ENCODE assay signal across 8 mouse cellular contexts in the genomic region with DNA sequence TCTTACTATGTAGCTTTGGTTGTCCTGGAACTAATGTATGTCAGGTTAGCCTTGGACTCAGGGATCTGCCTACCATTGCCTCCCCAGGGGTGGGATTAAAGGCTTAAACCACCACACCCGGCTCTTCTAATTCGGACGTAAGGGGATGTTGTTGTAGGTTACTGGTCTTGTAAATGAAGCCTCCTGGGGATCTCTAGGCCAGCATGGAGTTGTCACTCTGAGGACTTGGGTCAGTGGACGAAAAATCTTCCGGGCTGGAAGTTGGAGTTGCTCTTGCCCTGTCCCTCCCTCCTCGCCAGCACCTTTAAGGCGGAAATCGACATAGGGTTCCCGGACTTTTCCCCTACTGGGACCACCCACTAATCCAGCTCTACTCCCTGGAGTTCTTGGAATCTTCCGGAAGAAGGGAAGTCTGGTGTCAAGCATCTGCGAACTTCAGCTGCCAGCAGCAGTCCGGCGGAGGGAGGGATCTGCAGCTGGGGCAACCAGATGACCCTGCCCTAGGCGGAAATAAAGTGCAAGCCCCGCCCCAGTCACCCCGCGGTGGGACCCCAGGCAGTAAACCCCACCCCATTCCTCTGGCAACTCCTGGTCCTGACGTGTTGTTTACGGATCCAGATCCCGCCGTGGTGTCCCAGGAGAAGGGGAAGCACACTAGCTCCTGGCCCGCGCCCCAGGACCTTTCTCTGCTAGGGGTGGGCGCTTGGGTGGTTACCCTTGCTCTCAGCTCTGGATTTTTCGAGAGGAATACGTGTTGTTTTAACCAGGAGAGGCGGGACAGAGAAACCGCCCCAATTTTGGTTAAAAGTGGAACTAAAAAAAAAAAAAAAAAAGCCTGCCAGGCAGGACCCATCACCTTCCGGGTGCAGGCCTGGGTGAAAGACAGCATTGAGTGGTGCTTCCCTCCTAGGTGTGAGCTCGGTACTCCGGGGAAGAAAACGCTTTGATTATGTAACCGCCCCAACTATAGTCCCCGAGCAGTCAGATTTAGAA. TPM values are rescaled to one million over a fixed set of nuclear protein-coding genes. Genes with fewer than 3 reads are reported as not detected.
DNase-seq lines count a peak whose midpoint lies in the region; ATAC-seq and TF ChIP-seq lines count a peak whose summit lies in the region.

No protein-coding gene starts in this region.

- no peaks in the 10 kb centered on the region for H3K27me3 ChIP-seq in heart, embryonic 15.5 days
- no peaks in the 10 kb centered on the region for H3K27me3 ChIP-seq in liver, embryonic 16.5 days (ENCODE audit: control insufficient read depth, insufficient read depth, low read depth, low read length)
- H3K27me3 ChIP-seq in neural tube, embryonic 11.5 days (ENCODE audit: control insufficient read depth, insufficient read depth, low read length) = no peaks in the 10 kb centered on the region
- H3K27me3 ChIP-seq in stomach, postnatal 0 days (ENCODE audit: control insufficient read depth, insufficient read depth, low read length) = no peaks in the 10 kb centered on the region

- WGBS in bone marrow, adult 2 months = 2% methylated on average over 34 of the region's 34 CpGs
- WGBS in heart, embryonic 15.5 days = 2% methylated on average over 34 of the region's 34 CpGs
- WGBS in liver, embryonic 16.5 days (ENCODE audit: insufficient replicate concordance) = 2% methylated on average over 34 of the region's 34 CpGs
- 4% methylated on average over 34 of the region's 34 CpGs for WGBS in neural tube, embryonic 11.5 days
- WGBS in stomach, postnatal 0 days = 1% methylated on average over 34 of the region's 34 CpGs

- peak overlapping the region; percentile 78 for H3K4me3 ChIP-seq in bone marrow, adult 2 months (replicated peaks; ENCODE audit: control insufficient read depth, low read depth, low read length)
- H3K4me3 ChIP-seq in heart, embryonic 15.5 days = peak overlapping the region; percentile 58
- peak overlapping the region; percentile 66 for H3K4me3 ChIP-seq in liver, embryonic 16.5 days (ENCODE audit: low read depth, low read length)
- peak overlapping the region; percentile 35 for H3K4me3 ChIP-seq in neural tube, embryonic 11.5 days (ENCODE audit: low read depth, low read length)
- peak overlapping the region; percentile 31 for H3K4me3 ChIP-seq in stomach, postnatal 0 days (ENCODE audit: low read depth, low read length)

- peak overlapping the region; percentile 69 for H3K9ac ChIP-seq in heart, embryonic 15.5 days
- H3K9ac ChIP-seq in liver, embryonic 16.5 days (ENCODE audit: low read depth, low read length) = peak overlapping the region; percentile 74
- peak overlapping the region; percentile 69 for H3K9ac ChIP-seq in neural tube, embryonic 11.5 days (ENCODE audit: low read length)
- peak overlapping the region; percentile 66 for H3K9ac ChIP-seq in stomach, postnatal 0 days (ENCODE audit: low read length)

- H3K4me1 ChIP-seq in bone marrow, adult 2 months (ENCODE audit: control insufficient read depth, insufficient read depth, low read length) = peaks cover 2% of the 10 kb centered on the region; the same call in 1 of the 2 replicates
- peaks cover 18% of the 10 kb centered on the region for H3K4me1 ChIP-seq in heart, embryonic 15.5 days (replicated peaks)
- H3K4me1 ChIP-seq in liver, embryonic 16.5 days (ENCODE audit: control insufficient read depth, low read depth, low read length) = peaks cover 52% of the 10 kb centered on the region
- H3K4me1 ChIP-seq in neural tube, embryonic 11.5 days (ENCODE audit: control insufficient read depth, insufficient read depth, low read length) = peaks cover 5% of the 10 kb centered on the region
- H3K4me1 ChIP-seq in stomach, postnatal 0 days (replicated peaks; ENCODE audit: control insufficient read depth, insufficient read depth) = no peaks in the 10 kb centered on the region

- ATAC-seq in heart, embryonic 15.5 days (replicated peaks; ENCODE audit: insufficient number of reproducible peaks, insufficient read depth, low FRiP score, low read depth) = peak; percentile 92
- peak; percentile 77 for ATAC-seq in liver, embryonic 16.5 days (ENCODE audit: low read depth)
- peak; percentile 55; the same call in 1 of the 2 replicates for ATAC-seq in neural tube, embryonic 11.5 days (ENCODE audit: insufficient read depth, low FRiP score, low TSS enrichment)
- ATAC-seq in stomach, postnatal 0 days (ENCODE audit: low FRiP score, low TSS enrichment) = peak; percentile 86

- DNase-seq in B cell, adult 2 months = peak; percentile 68 to 70
- DNase-seq in fibroblast of lung, adult 2 months (ENCODE audit: low read depth) = peak; percentile 73
- DNase-seq in kidney, postnatal 14 days = peak; percentile 96
- DNase-seq in neural tube, embryonic 11.5 days (ENCODE audit: low spot score) = peak; percentile 81
- peak; percentile 92 for DNase-seq in stomach, postnatal 0 days (ENCODE audit: low spot score)

- H3K9me3 ChIP-seq in heart, embryonic 15.5 days (replicated peaks) = no peaks in the 10 kb centered on the region
- H3K9me3 ChIP-seq in liver, embryonic 16.5 days (replicated peaks; ENCODE audit: control insufficient read depth, low read length) = no peaks in the 10 kb centered on the region
- no peaks in the 10 kb centered on the region for H3K9me3 ChIP-seq in neural tube, embryonic 11.5 days (ENCODE audit: control insufficient read depth, low read length)
- no peaks in the 10 kb centered on the region for H3K9me3 ChIP-seq in stomach, postnatal 0 days (ENCODE audit: control insufficient read depth, low read length)

- peak overlapping the region; percentile 72 for H3K4me2 ChIP-seq in heart, embryonic 15.5 days
- peak overlapping the region; percentile 73 for H3K4me2 ChIP-seq in liver, embryonic 16.5 days (ENCODE audit: low read depth, low read length)
- H3K4me2 ChIP-seq in neural tube, embryonic 11.5 days (ENCODE audit: low read depth) = peak overlapping the region; percentile 74
- peak overlapping the region; percentile 63 for H3K4me2 ChIP-seq in stomach, postnatal 0 days (replicated peaks; ENCODE audit: low read depth)

- TF ChIP-seq CTCF in bone marrow, adult 2 months (IDR thresholded peaks at IDR 0.05; ENCODE audit: control insufficient read depth, insufficient read depth, low read length) = no peak
- no peak for TF ChIP-seq CTCF in stomach, postnatal 0 days (IDR thresholded peaks at IDR 0.05; ENCODE audit: low read depth)

- H3K36me3 ChIP-seq in heart, embryonic 15.5 days = no peaks in the 10 kb centered on the region
- H3K36me3 ChIP-seq in liver, embryonic 16.5 days (ENCODE audit: control insufficient read depth, insufficient read depth) = no peaks in the 10 kb centered on the region
- H3K36me3 ChIP-seq in neural tube, embryonic 11.5 days (ENCODE audit: control insufficient read depth, insufficient read depth, low read length) = no peaks in the 10 kb centered on the region
- H3K36me3 ChIP-seq in stomach, postnatal 0 days (ENCODE audit: control insufficient read depth, insufficient read depth, low read length) = no peaks in the 10 kb centered on the region

- TF ChIP-seq EP300 in stomach, postnatal 0 days (optimal IDR thresholded peaks at IDR 0.05) = peak; percentile 22

- peak overlapping the region; percentile 97 for H3K27ac ChIP-seq in bone marrow, adult 2 months (ENCODE audit: control insufficient read depth, insufficient read depth, low read depth, low read length, poor library complexity)
- H3K27ac ChIP-seq in heart, embryonic 15.5 days = peak overlapping the region; percentile 94
- H3K27ac ChIP-seq in liver, embryonic 16.5 days (ENCODE audit: low read length) = peak overlapping the region; percentile 89
- H3K27ac ChIP-seq in neural tube, embryonic 11.5 days (ENCODE audit: low read depth, low read length) = 0 out of 2 replicates have a peak overlapping the region, but pooled peaks have one; percentile 50
- peak overlapping the region; percentile 94 for H3K27ac ChIP-seq in stomach, postnatal 0 days (replicated peaks)

- TF ChIP-seq POLR2A in bone marrow, adult 2 months (IDR thresholded peaks at IDR 0.05; ENCODE audit: borderline replicate concordance, control insufficient read depth, low read depth, low read length) = peak; percentile 62; the same call in 1 of the 2 replicates

RNA-seq across cellular contexts. Expression of a gene that starts 6.4 kb away (rescaled TPM):
- polyA plus RNA-seq in bone marrow, adult 2 months (2011; ENCODE audit: insufficient read depth, insufficient read length, low replicate concordance, missing spikeins) = 13.8 and 35.2 TPM in 2 replicates
- polyA plus RNA-seq in heart, embryonic 15.5 days (2015; fragmentation: Nextera tagmentation; extraction: Ambion mirVana) = 4.7 and 5.0 TPM in 2 replicates
- polyA plus RNA-seq in liver, embryonic 16.5 days (2015; fragmentation: Nextera tagmentation; extraction: Ambion mirVana) = 3.7 TPM in 2 replicates
- 10.4 and 11.1 TPM in 2 replicates for polyA plus RNA-seq in neural tube, embryonic 11.5 days (2014; fragmentation: Nextera tagmentation; extraction: Ambion mirVana)
- 4.4 and 4.7 TPM in 2 replicates for polyA plus RNA-seq in stomach, postnatal 0 days (2015; fragmentation: Nextera tagmentation; extraction: Ambion mirVana)

RNA-seq across cellular contexts. Expression of a gene that starts 32.5 kb away (rescaled TPM):
- 3.2 and 3.5 TPM in 2 replicates for polyA plus RNA-seq in bone marrow, adult 2 months (2011; ENCODE audit: insufficient read depth, insufficient read length, low replicate concordance, missing spikeins)
- 0.15 and 0.22 TPM in 2 replicates for polyA plus RNA-seq in heart, embryonic 15.5 days (2015; fragmentation: Nextera tagmentation; extraction: Ambion mirVana)
- polyA plus RNA-seq in liver, embryonic 16.5 days (2015; fragmentation: Nextera tagmentation; extraction: Ambion mirVana) = 0.02 TPM in 1 of 2 replicates, not detected in the other
- polyA plus RNA-seq in neural tube, embryonic 11.5 days (2014; fragmentation: Nextera tagmentation; extraction: Ambion mirVana) = 0.70 and 0.96 TPM in 2 replicates
- 0.40 and 0.41 TPM in 2 replicates for polyA plus RNA-seq in stomach, postnatal 0 days (2015; fragmentation: Nextera tagmentation; extraction: Ambion mirVana)

RNA-seq across cellular contexts. Expression of a gene that starts 45.6 kb away (rescaled TPM):
- 4.8 TPM in 1 of 2 replicates, not detected in the other for polyA plus RNA-seq in bone marrow, adult 2 months (2011; ENCODE audit: insufficient read depth, insufficient read length, low replicate concordance, missing spikeins)
- polyA plus RNA-seq in heart, embryonic 15.5 days (2015; fragmentation: Nextera tagmentation; extraction: Ambion mirVana) = 4.9 and 5.7 TPM in 2 replicates
- 0.04 and 0.07 TPM in 2 replicates for polyA plus RNA-seq in liver, embryonic 16.5 days (2015; fragmentation: Nextera tagmentation; extraction: Ambion mirVana)
- 0.53 TPM in 1 of 2 replicates, not detected in the other for polyA plus RNA-seq in neural tube, embryonic 11.5 days (2014; fragmentation: Nextera tagmentation; extraction: Ambion mirVana)
- polyA plus RNA-seq in stomach, postnatal 0 days (2015; fragmentation: Nextera tagmentation; extraction: Ambion mirVana) = 0.42 and 0.80 TPM in 2 replicates

RNA-seq across cellular contexts. Expression of a gene that starts 49.0 kb away (rescaled TPM):
- polyA plus RNA-seq in bone marrow, adult 2 months (2011; ENCODE audit: insufficient read depth, insufficient read length, low replicate concordance, missing spikeins) = 56.6 and 97.9 TPM in 2 replicates
- 39.1 and 52.4 TPM in 2 replicates for polyA plus RNA-seq in heart, embryonic 15.5 days (2015; fragmentation: Nextera tagmentation; extraction: Ambion mirVana)
- polyA plus RNA-seq in liver, embryonic 16.5 days (2015; fragmentation: Nextera tagmentation; extraction: Ambion mirVana) = 39.3 and 42.4 TPM in 2 replicates
- polyA plus RNA-seq in neural tube, embryonic 11.5 days (2014; fragmentation: Nextera tagmentation; extraction: Ambion mirVana) = 84.7 and 86.7 TPM in 2 replicates
- polyA plus RNA-seq in stomach, postnatal 0 days (2015; fragmentation: Nextera tagmentation; extraction: Ambion mirVana) = 21.1 and 21.7 TPM in 2 replicates

RNA-seq across cellular contexts. Expression of a gene that starts 59.3 kb away (rescaled TPM):
- 125 and 251 TPM in 2 replicates for polyA plus RNA-seq in bone marrow, adult 2 months (2011; ENCODE audit: insufficient read depth, insufficient read length, low replicate concordance, missing spikeins)
- polyA plus RNA-seq in heart, embryonic 15.5 days (2015; fragmentation: Nextera tagmentation; extraction: Ambion mirVana) = 87.9 and 91.2 TPM in 2 replicates
- 120 and 139 TPM in 2 replicates for polyA plus RNA-seq in liver, embryonic 16.5 days (2015; fragmentation: Nextera tagmentation; extraction: Ambion mirVana)
- polyA plus RNA-seq in neural tube, embryonic 11.5 days (2014; fragmentation: Nextera tagmentation; extraction: Ambion mirVana) = 80.9 and 88.6 TPM in 2 replicates
- polyA plus RNA-seq in stomach, postnatal 0 days (2015; fragmentation: Nextera tagmentation; extraction: Ambion mirVana) = 339 and 365 TPM in 2 replicates

Comparison
In these comparisons a context has a peak if more than half of its experiments do, and no peak if none do; other contexts are left out.
1. Peak in every context shown above with its lines: DNase-seq, ATAC-seq, H3K4me3 ChIP-seq and H3K27ac ChIP-seq.